Mouse (Mus musculus): Measurements from ENCODE around the gene Lypd5. TPM values are rescaled to one million over a fixed set of nuclear protein-coding genes. Genes with fewer than 3 reads are reported as not detected.

The Lypd5 gene
- polyA plus RNA-seq (2012; rRNA removed), result 0.03 and 0.09 TPM in 2 replicates

GRCm38 (mm10) chr7:24348896-24349295 lies at the start of gene Lypd5:
Gene Lypd5 (plus strand): TSS chr7:24349196.

DNA sequence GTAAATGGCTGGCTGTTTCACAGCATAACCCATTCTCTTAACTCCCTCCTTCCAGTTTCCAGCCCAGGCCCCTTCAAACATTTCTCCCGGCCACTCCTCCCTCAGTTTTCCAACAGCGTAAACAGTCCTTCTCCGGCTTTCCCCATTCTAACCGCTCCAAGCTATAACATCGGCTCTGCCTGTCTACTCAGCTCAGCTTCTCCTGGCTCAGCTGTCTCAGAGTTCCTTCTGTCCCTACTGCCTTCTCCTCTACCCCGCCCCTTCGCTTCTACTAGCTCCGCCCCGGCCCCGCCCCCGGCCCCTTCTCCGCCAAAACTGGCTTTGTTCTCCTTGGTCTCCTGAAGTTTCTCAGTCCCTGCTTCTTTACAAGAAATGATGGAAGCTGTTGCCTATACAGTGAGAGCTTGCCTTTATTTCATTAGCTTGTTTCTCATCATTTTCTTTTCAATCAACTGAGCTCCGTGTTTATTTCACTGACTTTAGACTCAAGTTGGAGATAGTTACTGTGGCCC lies 48.2 kb upstream of the Lypd5 start, which contains the start of gene Zfp61:
TSS of gene Zfp61 (minus strand) at position 462 of the 512 bp plus-strand sequence.

GRCm38 (mm10) chr7:24316567-24317092 lies 32.4 kb upstream of the Lypd5 start, which contains the start of gene Zfp94:
Gene Zfp94 (minus strand): TSS chr7:24316666.

GRCm38 (mm10) chr7:24333304-24333986 lies 15.6 kb upstream of the Lypd5 start, which contains the start of gene Tescl:
Gene Tescl (minus strand): TSS chr7:24333936.

DNA sequence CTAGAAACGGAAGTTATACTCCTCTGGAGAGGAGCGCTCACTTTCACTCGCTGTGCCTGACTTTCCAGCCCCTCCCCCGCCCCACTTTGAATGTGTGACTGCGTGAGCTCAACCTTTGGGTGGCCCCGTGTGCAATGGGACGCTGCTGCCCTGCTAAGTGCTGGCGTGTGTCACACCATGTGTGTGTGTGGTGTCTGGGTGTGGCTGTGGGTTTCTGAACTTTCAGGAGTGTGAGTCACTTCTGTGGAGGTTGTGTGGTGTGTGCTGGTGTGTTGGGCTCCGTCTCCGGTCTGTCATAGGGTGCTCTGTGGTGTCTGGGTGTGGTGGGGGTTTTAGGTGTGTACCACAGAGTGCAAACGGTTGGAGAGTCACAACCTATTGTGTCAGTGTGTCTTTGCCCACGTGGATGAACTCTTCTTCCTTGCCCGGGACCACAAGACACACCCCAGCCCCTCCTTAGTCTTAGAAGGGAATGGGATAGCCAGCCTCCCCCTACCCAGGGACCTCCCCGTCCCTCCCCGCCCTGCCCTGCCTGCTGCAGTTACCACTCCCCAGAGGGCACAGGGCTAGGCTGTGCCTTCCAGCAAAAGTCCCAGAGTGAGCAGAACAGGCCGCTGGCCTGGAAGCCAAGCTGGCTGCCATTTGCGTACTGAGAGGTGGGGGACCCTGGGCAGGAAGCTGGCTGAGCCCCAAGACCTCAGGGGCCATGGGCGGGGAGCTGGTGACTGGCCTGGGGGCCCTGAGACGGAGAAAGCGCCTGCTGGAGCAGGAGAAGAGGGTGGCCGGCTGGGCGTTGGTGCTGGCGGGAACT lies 20.9 kb downstream of the Lypd5 start, which contains the start of gene Kcnn4:
TSS of gene Kcnn4 (plus strand) at position 533 of the 811 bp plus-strand sequence.

GRCm38 (mm10) chr7:24399256-24400081 lies 50.5 kb downstream of the Lypd5 start, which contains the start of gene Smg9:
Gene Smg9 (plus strand): TSS chr7:24399619.

Other genes starting within 250 kb of the Lypd5 start
- gene Zfp112, start 236.9 kb upstream of the Lypd5 start, polyA plus RNA-seq (2012; rRNA removed), result 6.9 and 7.5 TPM in 2 replicates
- 18.3 and 18.8 TPM in 2 replicates for gene Zfp235, start 215.0 kb upstream of the Lypd5 start, polyA plus RNA-seq (2012; rRNA removed)
- gene Zfp114, start 174.1 kb upstream of the Lypd5 start, polyA plus RNA-seq (2012; rRNA removed), result 2.6 and 2.9 TPM in 2 replicates
- gene Zfp111, start 137.8 kb upstream of the Lypd5 start, polyA plus RNA-seq (2012; rRNA removed), result 4.1 and 4.3 TPM in 2 replicates
- 4.9 and 5.0 TPM in 2 replicates for gene Zfp109, start 111.6 kb upstream of the Lypd5 start, polyA plus RNA-seq (2012; rRNA removed)
- gene Zfp108, start 94.4 kb upstream of the Lypd5 start, polyA plus RNA-seq (2012; rRNA removed), result 4.7 and 5.5 TPM in 2 replicates
- 8.3 and 8.5 TPM in 2 replicates for gene Zfp93, start 78.8 kb upstream of the Lypd5 start, polyA plus RNA-seq (2012; rRNA removed)
- gene Zfp61, start 48.0 kb upstream of the Lypd5 start, polyA plus RNA-seq (2012; rRNA removed), result 38.1 and 39.7 TPM in 2 replicates
- gene Zfp94, start 32.5 kb upstream of the Lypd5 start, polyA plus RNA-seq (2012; rRNA removed), result 24.7 and 24.9 TPM in 2 replicates
- 0.13 and 0.32 TPM in 2 replicates for gene Tescl, start 15.3 kb upstream of the Lypd5 start, polyA plus RNA-seq (2012; rRNA removed)
- gene Kcnn4, start 21.1 kb downstream of the Lypd5 start, polyA plus RNA-seq (2012; rRNA removed), result 1.1 and 1.7 TPM in 2 replicates
- 51.8 and 59.2 TPM in 2 replicates for gene Smg9, start 50.4 kb downstream of the Lypd5 start, polyA plus RNA-seq (2012; rRNA removed)
- gene Irgc1, start 103.1 kb downstream of the Lypd5 start, polyA plus RNA-seq (2012; rRNA removed), result 0.03 TPM in 1 of 2 replicates, not detected in the other
- 2.1 and 2.9 TPM in 2 replicates for gene Plaur, start 113.3 kb downstream of the Lypd5 start, polyA plus RNA-seq (2012; rRNA removed)
- 224 and 262 TPM in 2 replicates for gene Cadm4, start 132.8 kb downstream of the Lypd5 start, polyA plus RNA-seq (2012; rRNA removed)
- gene Zfp428, start 157.8 kb downstream of the Lypd5 start, polyA plus RNA-seq (2012; rRNA removed), result 251 and 296 TPM in 2 replicates
- gene AC161166.1, start 163.3 kb downstream of the Lypd5 start, polyA plus RNA-seq (2012; rRNA removed), result not detected in 2 replicates
- gene Irgq, start 181.5 kb downstream of the Lypd5 start, polyA plus RNA-seq (2012; rRNA removed), result 49.9 and 58.8 TPM in 2 replicates
- 0.35 and 0.45 TPM in 2 replicates for gene Pinlyp, start 196.9 kb downstream of the Lypd5 start, polyA plus RNA-seq (2012; rRNA removed)
- gene Xrcc1, start 197.1 kb downstream of the Lypd5 start, polyA plus RNA-seq (2012; rRNA removed), result 55.1 and 55.5 TPM in 2 replicates
- 25.1 and 27.8 TPM in 2 replicates for gene Ethe1, start 238.3 kb downstream of the Lypd5 start, polyA plus RNA-seq (2012; rRNA removed)
- gene Zfp575, start 238.4 kb downstream of the Lypd5 start, polyA plus RNA-seq (2012; rRNA removed), result 6.4 and 9.3 TPM in 2 replicates

All from central nervous system, embryonic 18 days (tissue).